Comparison of ENCODE assay signal across 11 mouse cellular contexts in the genomic region with DNA sequence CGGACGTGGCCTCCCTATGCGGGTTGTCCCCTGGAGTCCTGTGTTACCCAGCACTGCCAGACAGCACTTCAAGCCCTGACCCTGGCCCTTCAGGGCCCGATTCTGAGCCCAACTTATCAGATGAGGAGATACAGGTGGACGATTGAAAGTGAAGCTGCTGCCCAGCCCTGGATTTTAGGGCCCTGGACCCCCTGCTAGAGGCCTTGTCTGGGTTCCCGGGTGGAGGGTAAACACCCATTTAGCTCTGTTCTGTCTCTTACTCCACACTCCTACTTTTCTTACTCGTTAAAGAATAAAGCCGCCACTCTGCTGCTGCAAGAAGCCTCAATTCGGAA. TPM values are rescaled to one million over a fixed set of nuclear protein-coding genes. Genes with fewer than 3 reads are reported as not detected.
DNase-seq lines count a peak whose midpoint lies in the region; ATAC-seq and TF ChIP-seq lines count a peak whose summit lies in the region.
"Had no signal": no experiment of that assay in that cellular context is flagged by ENCODE, and none has a peak within 500 bp of the region (broad histone marks: within the 10 kb centered on the region; RNA-seq: fewer than 3 reads in every experiment).

No protein-coding gene starts in this region.

- H3K4me3 ChIP-seq in layer of hippocampus, adult 2 months, result peak overlapping the region; percentile 24; the same call in 1 of the 2 replicates
- peak overlapping the region; percentile 43 for H3K4me3 ChIP-seq in limb, embryonic 10.5 days
- H3K4me3 ChIP-seq in neural tube, embryonic 12.5 days, result 0 out of 2 replicates have a peak overlapping the region, but pooled peaks have one; percentile 16

- H3K9me3 ChIP-seq in limb, embryonic 10.5 days (replicated peaks), result no peaks in the 10 kb centered on the region
- H3K9me3 ChIP-seq in neural tube, embryonic 12.5 days, result no peaks in the 10 kb centered on the region

- no peaks in the 10 kb centered on the region for H3K36me3 ChIP-seq in limb, embryonic 10.5 days
- no peaks in the 10 kb centered on the region for H3K36me3 ChIP-seq in neural tube, embryonic 12.5 days

- H3K4me1 ChIP-seq in limb, embryonic 10.5 days, result peaks cover 56% of the 10 kb centered on the region
- H3K4me1 ChIP-seq in neural tube, embryonic 12.5 days, result peaks cover 16% of the 10 kb centered on the region

- DNase-seq in layer of hippocampus, adult 2 months (ENCODE audit: low spot score in 2 of 2), result no peak
- no peak for DNase-seq in layer of hippocampus, postnatal 14 days (ENCODE audit: low spot score in 2 of 2)
- DNase-seq in limb, embryonic 10.5 days (ENCODE audit: low spot score), result no peak
- DNase-seq in frontal cortex, adult 2 months (ENCODE audit: extremely low spot score in 1 of 2, low spot score in 1 of 2), result no peak
- no peak for DNase-seq in yolk sac, embryonic 10.5 days (ENCODE audit: low spot score)
- DNase-seq in urinary bladder, postnatal 25 days (ENCODE audit: low spot score), result no peak
- DNase-seq: cerebellum, adult 8-10 months; right cerebral cortex, postnatal 25 days had no signal

- H3K4me2 ChIP-seq in neural tube, embryonic 12.5 days (replicated peaks), result peak overlapping the region; percentile 45

- 0 out of 2 replicates have a peak, but pooled peaks have one; percentile 30 for ATAC-seq in erythroid progenitor cell, adult 5-6 weeks (replicated peaks; ENCODE audit: low FRiP score, poor library complexity, severe bottlenecking)
- ATAC-seq in neural tube, embryonic 12.5 days (ENCODE audit: low FRiP score, low read depth), result no peak

- TF ChIP-seq CTCF in layer of hippocampus, adult 2 months (conservative IDR thresholded peaks at IDR 0.05), result no peak

- H3K27ac ChIP-seq in layer of hippocampus, adult 2 months, result no peak overlapping the region
- no peak overlapping the region for H3K27ac ChIP-seq in limb, embryonic 10.5 days
- H3K27ac ChIP-seq in neural tube, embryonic 12.5 days, result no peak overlapping the region

- H3K9ac ChIP-seq in neural tube, embryonic 12.5 days, result no peak overlapping the region

- peaks cover 87% of the 10 kb centered on the region for H3K27me3 ChIP-seq in limb, embryonic 10.5 days (ENCODE audit: low read depth, poor library complexity, severe bottlenecking)
- peaks cover 75% of the 10 kb centered on the region for H3K27me3 ChIP-seq in neural tube, embryonic 12.5 days (replicated peaks)

- WGBS in limb, embryonic 10.5 days, result 9% methylated on average over 9 of the region's 9 CpGs
- WGBS in neural tube, embryonic 12.5 days, result 6% methylated on average over 9 of the region's 9 CpGs

RNA-seq across cellular contexts. Expression of a gene that starts 1.7 kb away (rescaled TPM):
- under 1 TPM in 1 of 2 experiments, not detected in 1; 0.86 TPM for total RNA-seq in layer of hippocampus, adult 2 months (2021)
- not detected for total RNA-seq in layer of hippocampus, postnatal 14 days (2021)
- not detected in 2 replicates for total RNA-seq in erythroid progenitor cell, adult 5-6 weeks (2015; ENCODE audit: low replicate concordance)
- total RNA-seq in erythroid progenitor cell, adult 5-6 weeks (2017; ENCODE audit: low replicate concordance), result not detected in 2 replicates
- polyA plus RNA-seq in limb, embryonic 10.5 days (2016; fragmentation: Nextera tagmentation; extraction: Ambion mirVana), result 0.82 and 1.5 TPM in 2 replicates
- polyA plus RNA-seq in neural tube, embryonic 12.5 days (2016; fragmentation: Nextera tagmentation; extraction: Ambion mirVana), result 0.57 and 2.8 TPM in 2 replicates
- 0.36 and 0.66 TPM in 2 replicates for polyA plus RNA-seq in frontal cortex, adult 2 months (2012; rRNA removed)

RNA-seq across cellular contexts. Expression of a gene that starts 10.2 kb away (rescaled TPM):
- total RNA-seq in layer of hippocampus, adult 2 months (2021), result 10 to 100 TPM; 36.3 to 37.5 TPM
- total RNA-seq in layer of hippocampus, postnatal 14 days (2021), result 10 to 100 TPM; 23.3 to 27.0 TPM
- total RNA-seq in erythroid progenitor cell, adult 5-6 weeks (2015; ENCODE audit: low replicate concordance), result 49.5 and 81.1 TPM in 2 replicates
- total RNA-seq in erythroid progenitor cell, adult 5-6 weeks (2017; ENCODE audit: low replicate concordance), result 7.6 and 21.1 TPM in 2 replicates
- polyA plus RNA-seq in limb, embryonic 10.5 days (2016; fragmentation: Nextera tagmentation; extraction: Ambion mirVana), result 46.5 and 46.9 TPM in 2 replicates
- 43.6 and 52.3 TPM in 2 replicates for polyA plus RNA-seq in neural tube, embryonic 12.5 days (2016; fragmentation: Nextera tagmentation; extraction: Ambion mirVana)
- 40.1 and 40.5 TPM in 2 replicates for polyA plus RNA-seq in frontal cortex, adult 2 months (2012; rRNA removed)

RNA-seq across cellular contexts. Expression of a gene that starts 13.5 kb away (rescaled TPM):
- 1 to 10 TPM; 7.7 to 9.1 TPM for total RNA-seq in layer of hippocampus, adult 2 months (2021)
- total RNA-seq in layer of hippocampus, postnatal 14 days (2021), result 10 to 100 TPM in 1 of 2 experiments, 1 to 10 TPM in 1; 6.8 to 11.7 TPM
- total RNA-seq in erythroid progenitor cell, adult 5-6 weeks (2015; ENCODE audit: low replicate concordance), result 1.1 TPM in 1 of 2 replicates, not detected in the other
- 3.7 TPM in 1 of 2 replicates, not detected in the other for total RNA-seq in erythroid progenitor cell, adult 5-6 weeks (2017; ENCODE audit: low replicate concordance)
- polyA plus RNA-seq in limb, embryonic 10.5 days (2016; fragmentation: Nextera tagmentation; extraction: Ambion mirVana), result 1.7 and 3.8 TPM in 2 replicates
- 2.7 and 4.3 TPM in 2 replicates for polyA plus RNA-seq in neural tube, embryonic 12.5 days (2016; fragmentation: Nextera tagmentation; extraction: Ambion mirVana)
- polyA plus RNA-seq in frontal cortex, adult 2 months (2012; rRNA removed), result 6.3 and 11.1 TPM in 2 replicates

RNA-seq across cellular contexts. Expression of a gene that starts 13.5 kb away (rescaled TPM):
- total RNA-seq in layer of hippocampus, adult 2 months (2021), result 1 to 10 TPM; 8.5 to 9.5 TPM
- total RNA-seq in layer of hippocampus, postnatal 14 days (2021), result 1 to 10 TPM; 5.2 to 6.4 TPM
- total RNA-seq in erythroid progenitor cell, adult 5-6 weeks (2015; ENCODE audit: low replicate concordance), result 2.9 TPM in 1 of 2 replicates, not detected in the other
- total RNA-seq in erythroid progenitor cell, adult 5-6 weeks (2017; ENCODE audit: low replicate concordance), result 1.1 and 3.5 TPM in 2 replicates
- polyA plus RNA-seq in limb, embryonic 10.5 days (2016; fragmentation: Nextera tagmentation; extraction: Ambion mirVana), result 2.1 and 2.8 TPM in 2 replicates
- polyA plus RNA-seq in neural tube, embryonic 12.5 days (2016; fragmentation: Nextera tagmentation; extraction: Ambion mirVana), result 4.8 and 5.1 TPM in 2 replicates
- 8.5 and 11.2 TPM in 2 replicates for polyA plus RNA-seq in frontal cortex, adult 2 months (2012; rRNA removed)

RNA-seq across cellular contexts. Expression of a gene that starts 17.8 kb away (rescaled TPM):
- not detected for total RNA-seq in layer of hippocampus, adult 2 months (2021)
- not detected for total RNA-seq in layer of hippocampus, postnatal 14 days (2021)
- not detected in 2 replicates for total RNA-seq in erythroid progenitor cell, adult 5-6 weeks (2015; ENCODE audit: low replicate concordance)
- not detected in 2 replicates for total RNA-seq in erythroid progenitor cell, adult 5-6 weeks (2017; ENCODE audit: low replicate concordance)
- 0.16 TPM in 1 of 2 replicates, not detected in the other for polyA plus RNA-seq in limb, embryonic 10.5 days (2016; fragmentation: Nextera tagmentation; extraction: Ambion mirVana)
- polyA plus RNA-seq in neural tube, embryonic 12.5 days (2016; fragmentation: Nextera tagmentation; extraction: Ambion mirVana), result 27.0 and 42.3 TPM in 2 replicates
- not detected in 2 replicates for polyA plus RNA-seq in frontal cortex, adult 2 months (2012; rRNA removed)
- total RNA-seq: granulocyte monocyte progenitor cell, adult 5-6 weeks had no signal
